Mouse (Mus musculus): ENCODE results near the gene Map3k14.

Gene Map3k14

DNA sequence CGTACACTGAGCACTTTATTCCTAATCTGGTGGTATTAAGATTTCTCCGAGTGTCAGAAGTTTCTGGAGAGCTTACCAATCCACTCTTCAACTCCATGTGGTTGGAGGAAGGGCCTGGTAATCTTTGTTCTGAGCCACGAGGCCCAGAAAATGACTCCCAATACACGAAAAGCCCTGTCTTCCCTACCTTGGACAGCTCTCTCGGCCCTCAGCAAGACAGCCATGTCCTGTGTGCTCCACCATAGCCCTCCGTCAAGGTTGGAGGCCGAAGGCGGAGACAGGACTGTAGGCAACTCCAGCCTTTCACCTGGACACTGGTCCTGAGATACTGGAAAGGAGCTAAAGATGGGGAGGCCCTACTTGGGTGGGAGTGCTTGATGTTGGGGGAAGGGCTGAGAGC is 57.0 kb downstream of the Map3k14 start:
- no peak for DNase-seq (ENCODE audit: low spot score in 2 of 2)

DNA sequence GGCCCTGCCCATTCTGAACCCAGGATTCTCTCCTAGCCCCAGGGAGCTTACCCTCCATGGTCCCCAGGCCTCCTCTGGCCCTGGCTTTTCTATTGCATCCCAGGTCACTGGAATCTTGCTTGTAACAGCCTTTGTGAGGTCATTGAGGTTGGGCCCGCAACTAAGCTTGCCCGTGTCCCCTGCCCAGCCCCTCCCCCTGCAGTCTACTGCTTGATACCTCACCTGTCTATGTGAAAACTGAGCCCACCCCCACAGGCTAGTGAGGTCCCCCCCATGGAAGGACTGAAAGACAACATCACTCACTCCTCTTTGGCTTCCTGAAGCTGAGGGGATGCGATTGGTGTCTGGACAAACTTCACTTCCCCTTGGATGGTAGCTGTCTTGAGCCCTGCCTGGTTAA is 58.8 kb downstream of the Map3k14 start, which contains the start of gene 1700023F06Rik:
TSS of gene 1700023F06Rik (minus strand) at position 101 of the 400 bp plus-strand sequence.
- no peak for DNase-seq (ENCODE audit: low spot score in 2 of 2)

DNA sequence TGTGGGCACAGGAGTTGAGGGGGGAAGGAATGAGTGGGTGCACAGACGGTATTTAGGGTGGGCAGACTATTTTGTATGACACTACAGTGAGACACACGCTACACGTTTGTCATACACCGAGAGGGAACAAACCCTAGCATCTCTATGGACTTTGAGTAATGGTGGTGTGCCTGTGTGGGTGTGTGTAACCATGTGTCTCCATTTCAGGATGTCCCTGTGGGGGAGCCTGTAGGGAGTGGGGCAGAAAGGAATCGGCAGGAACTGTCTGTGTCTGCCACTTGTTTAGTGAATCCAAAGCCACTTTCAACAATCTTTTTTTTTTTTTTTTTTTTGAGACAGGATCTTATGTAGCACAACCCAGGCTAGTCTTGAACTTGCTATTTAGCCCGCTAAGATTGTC is 61.1 kb downstream of the Map3k14 start:
- DNase-seq (ENCODE audit: low spot score in 2 of 2), result no peak

DNA sequence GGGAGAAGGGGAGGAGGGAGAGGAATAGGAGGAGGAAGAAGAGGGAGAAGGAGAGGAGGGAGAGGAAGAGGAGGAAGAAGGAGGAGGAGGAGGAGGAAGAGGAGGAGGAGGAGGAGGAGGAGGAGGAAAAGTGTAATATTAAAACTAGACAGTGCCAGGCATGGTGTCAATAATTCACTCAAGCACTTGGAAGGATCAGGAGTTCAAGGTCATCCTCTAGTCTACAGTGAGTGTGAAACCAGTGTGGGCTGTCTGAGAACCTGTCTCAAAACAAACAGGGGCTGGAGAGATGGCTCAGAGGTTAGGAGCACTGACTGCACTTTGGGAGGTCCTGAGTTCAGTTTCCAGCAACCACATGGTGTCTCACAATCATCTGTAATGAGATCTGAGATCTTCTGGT is 64.9 kb downstream of the Map3k14 start:
- no peak for DNase-seq (ENCODE audit: low spot score in 2 of 2)

DNA sequence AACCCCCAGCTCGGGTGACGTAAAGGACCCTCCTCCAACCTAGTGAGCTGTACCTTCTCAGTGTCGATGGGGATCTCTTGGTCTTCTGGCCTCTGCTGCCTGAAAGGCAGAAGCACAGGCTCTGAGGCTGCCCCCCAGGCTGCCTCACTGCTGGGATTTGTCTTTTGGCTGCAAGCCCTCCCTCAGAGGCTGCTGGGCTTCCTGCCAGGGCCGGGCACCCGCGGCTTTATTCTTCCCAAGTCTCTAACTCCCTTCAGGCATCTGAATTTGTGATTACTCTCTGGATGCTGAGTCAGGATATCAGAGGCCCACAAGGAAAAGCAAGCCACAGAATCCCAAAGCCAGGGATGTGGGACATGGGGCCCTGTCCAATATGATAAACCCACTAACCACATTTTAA is 65.6 kb downstream of the Map3k14 start:
- DNase-seq (ENCODE audit: low spot score in 2 of 2), result peak; percentile 90 to 91

DNA sequence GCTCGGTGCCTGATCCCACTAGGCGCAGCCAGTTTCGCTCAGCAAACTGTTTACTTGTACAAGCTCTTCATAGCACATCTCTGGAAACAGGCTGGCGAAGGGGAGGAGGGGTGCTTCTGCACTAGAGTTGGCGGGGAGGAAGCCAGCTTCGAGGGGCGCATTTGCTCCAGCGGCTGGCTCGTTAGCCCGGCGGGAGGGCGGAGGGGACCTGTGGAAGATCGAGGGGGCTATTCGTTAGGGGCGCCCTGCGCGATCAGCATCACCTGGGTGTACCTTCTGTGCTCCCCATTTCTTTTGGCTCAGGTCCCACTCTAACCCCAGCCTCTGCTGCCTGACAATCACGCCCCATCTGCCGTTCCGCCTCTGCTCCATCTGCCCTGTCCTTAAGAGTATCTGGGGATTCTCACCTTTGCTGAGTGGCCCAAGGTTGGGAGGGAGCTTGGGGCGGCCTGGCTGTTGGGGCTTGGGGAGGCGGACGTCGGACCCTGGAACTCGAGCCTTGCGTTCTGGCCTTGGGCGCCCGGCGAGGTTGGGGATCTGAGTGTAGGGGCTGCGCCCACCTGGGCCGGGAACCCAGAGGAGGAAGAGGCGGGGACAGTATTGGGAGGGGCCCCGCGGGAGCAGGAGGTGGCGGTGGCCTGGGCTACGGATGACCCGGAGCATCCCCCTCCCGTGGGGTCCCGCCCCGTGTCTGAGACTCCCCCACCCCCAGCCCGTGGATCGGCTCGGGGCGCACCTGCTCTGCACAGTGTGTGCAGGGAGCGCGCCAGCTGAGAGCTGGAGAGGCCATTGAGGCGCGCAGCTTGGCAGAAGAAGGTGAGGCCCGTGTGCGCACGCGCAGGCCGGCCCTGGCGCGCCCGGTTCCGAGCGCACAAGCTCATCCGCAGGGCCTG is 68.1 kb downstream of the Map3k14 start:
- DNase-seq (ENCODE audit: low spot score in 2 of 2), result peak; percentile 86 to 88

DNA sequence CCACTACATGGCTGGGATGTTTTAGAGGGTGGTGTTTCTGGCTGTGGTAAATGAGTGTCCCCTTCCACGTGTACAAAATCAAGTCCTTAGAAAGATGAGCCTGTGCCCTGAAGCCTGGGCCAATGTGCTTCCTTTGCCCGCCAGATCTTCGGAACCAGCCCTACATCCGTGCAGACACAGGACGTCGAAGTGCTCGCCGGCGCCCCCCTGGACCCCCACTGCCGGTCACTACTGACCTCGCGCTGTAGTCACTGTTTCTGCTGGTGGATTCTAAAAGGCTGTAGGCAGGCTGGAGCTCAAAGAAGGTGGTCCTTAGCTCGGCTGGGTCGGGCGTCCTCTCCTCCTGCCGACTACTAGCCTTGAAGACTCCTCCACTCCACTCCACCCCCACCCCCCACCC is 68.9 kb downstream of the Map3k14 start:
- DNase-seq (ENCODE audit: low spot score in 2 of 2), result no peak

DNA sequence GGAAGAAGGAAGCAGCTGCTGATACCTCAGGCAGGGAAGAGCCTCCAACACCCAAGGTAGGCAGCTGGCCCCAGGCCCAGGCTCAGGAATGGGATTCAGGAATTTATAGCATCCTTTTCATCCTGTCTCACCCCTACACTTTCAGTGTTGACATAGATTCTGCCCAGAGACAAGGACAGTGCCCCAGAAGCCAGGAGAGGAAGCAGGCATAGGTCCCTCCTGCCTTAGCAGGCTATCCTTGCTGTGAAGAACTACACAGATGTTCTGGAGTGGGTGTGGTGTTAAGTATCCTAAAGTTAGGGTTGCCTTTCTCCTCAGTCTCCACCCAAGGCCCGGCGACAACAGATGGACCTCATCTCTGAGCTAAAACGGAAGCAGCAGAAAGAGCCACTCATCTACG is 69.9 kb downstream of the Map3k14 start:
- DNase-seq (ENCODE audit: low spot score in 2 of 2), result peak in 1 of 2 experiments; percentile 69

DNA sequence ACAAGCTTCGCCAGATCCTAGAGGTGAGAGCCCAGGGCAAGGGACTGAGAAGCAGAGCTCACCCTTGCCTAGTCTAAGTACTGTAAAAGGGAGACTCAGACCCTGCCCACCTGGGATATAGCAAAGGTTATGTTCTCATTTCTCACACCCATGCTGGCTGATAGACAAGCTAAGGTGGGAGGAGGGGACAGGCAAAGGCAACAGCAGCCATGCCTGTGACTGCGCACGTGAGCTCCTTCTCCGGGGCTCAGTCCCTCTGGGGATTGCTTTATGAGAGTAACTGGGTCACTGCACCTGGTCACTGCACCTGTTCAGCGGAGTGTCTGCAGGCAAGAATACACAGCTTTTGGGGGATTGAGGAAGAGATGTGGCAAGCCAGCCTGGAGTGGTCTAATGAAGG is 71.6 kb downstream of the Map3k14 start:
- DNase-seq (ENCODE audit: low spot score in 2 of 2), result no peak

DNA sequence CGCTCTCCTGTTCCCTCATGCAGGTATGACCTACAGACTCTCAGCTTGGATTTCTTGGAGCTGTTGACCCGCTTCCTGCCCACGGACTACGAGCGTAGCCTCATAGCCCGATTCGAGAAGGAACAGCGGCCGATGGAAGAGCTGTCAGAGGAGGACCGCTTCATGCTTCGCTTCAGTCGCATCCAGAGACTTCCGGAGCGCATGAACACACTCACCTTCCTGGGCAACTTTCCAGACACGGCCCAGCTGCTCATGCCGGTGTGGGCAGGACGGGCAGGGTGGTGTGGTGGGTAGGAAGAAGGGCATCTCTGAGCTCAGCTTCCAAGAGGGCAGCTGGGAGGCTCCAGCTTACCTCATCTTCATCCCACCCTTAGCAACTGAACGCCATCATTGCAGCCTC is 72.0 kb downstream of the Map3k14 start:
- no peak for DNase-seq (ENCODE audit: low spot score in 2 of 2)

DNA sequence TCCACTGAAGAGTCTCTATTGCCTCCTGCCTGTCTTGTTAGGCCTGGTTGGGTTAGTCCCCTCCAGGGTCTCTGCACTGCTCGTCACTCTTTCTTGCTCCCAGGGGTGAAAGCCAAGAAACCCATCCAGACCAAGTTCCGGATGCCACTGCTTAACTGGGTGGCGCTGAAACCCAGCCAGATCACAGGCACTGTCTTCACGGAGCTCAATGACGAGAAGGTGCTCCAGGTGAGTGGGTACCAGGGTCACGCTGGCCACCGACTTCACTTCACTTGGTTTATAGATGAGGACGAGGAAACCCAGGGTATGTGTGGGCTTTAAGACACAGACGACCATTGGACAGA is 73.5 kb downstream of the Map3k14 start:
- no peak for DNase-seq (ENCODE audit: low spot score in 2 of 2)

DNA sequence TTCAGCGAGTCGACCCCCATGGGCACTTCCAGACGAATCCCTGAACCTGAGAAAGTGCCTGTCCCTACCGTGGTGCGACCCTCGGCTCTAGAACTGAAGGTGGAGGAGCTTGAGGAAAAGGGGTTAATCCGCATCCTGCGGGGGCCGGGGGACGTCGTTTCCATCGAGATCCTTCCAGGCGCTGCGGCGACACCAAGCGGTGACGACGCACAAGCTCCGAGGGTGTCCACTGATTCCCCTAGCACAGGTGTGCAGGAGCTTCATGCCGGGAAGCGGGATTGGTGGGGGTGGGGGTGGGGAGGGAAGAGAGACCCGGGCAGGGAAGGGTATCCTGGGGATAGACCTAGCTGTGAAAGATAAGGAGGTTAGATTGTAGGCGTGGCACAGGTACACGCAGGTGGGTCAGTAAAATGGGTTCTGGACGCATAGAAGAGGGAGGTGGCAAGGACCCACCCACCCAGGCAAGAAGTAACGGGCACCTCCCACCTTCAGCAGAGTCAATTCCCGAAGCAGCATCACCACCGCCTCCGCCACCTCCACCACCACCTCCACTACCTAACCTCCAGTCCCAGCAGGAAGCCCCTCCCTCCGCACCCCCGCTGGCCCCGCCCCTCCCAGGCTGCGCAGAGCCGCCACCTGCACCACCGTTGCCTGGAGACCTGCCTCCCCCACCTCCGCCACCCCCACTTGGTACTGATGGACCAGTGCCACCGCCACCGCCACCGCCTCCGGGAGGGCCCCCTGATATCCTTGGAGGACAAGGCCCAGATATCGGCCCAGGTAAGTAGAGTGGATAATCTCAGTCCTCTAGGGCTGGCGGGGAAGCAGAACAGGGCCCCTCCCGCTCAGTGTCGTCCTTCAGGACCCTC is 74.1 kb downstream of the Map3k14 start:
- DNase-seq (ENCODE audit: low spot score in 2 of 2), result peak; percentile 87 to 90

DNA sequence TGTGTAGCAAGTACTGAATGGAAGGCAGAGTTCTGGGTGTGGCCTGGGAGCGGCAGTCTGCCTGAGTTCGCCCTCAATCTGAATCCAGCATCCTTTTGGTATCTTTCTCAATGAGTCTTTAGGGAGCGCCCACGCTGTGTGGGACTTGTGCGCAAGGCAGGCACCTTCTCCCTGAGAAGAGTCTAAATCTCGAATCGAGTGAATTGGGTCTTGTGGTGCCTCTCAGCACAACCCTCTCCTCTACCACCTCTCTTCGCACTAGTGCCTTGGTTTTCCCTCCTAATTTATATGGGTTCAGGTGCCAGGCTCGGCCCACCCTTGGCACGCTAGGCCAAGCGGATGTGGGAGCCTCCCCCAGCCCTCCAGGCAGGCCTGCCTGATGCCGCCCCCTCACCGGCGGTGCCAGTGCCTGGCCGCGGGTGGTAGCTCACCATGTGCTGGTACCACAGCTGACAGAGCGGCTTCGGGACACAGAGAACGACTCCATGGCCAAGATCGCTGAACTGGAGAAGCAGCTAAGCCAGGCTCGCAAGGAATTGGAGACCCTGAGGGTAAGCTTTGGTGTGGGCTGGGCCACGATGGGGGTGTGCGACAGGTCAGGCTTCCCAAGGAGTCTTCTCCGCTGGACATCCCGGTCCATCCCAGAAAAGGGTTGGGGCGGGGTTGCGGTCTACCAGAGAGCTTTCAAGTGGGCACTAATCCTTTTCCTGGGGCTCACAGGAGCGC is 74.9 kb downstream of the Map3k14 start:
- DNase-seq (ENCODE audit: low spot score in 2 of 2), result peak; percentile 68 to 75

DNA sequence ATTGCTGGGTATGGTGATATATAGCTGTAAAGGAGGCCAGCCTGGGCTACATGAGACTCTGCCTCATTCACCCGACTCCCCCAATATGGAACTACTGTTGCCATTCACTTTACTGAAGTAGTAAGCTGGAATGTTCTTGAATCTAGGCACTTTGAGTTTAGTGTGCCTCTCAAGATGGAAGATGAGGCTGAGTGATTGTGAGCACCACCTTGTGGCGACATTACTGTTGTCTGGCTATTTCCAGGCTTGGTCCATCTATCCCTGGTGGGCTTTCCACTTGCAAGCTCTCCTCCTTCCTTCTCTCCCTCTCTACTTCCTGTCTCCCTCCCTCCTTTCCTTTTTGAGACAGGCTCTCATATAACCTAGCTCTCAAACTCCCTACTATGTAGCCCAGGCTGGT is 82.4 kb downstream of the Map3k14 start:
- DNase-seq (ENCODE audit: low spot score in 2 of 2), result no peak

DNA sequence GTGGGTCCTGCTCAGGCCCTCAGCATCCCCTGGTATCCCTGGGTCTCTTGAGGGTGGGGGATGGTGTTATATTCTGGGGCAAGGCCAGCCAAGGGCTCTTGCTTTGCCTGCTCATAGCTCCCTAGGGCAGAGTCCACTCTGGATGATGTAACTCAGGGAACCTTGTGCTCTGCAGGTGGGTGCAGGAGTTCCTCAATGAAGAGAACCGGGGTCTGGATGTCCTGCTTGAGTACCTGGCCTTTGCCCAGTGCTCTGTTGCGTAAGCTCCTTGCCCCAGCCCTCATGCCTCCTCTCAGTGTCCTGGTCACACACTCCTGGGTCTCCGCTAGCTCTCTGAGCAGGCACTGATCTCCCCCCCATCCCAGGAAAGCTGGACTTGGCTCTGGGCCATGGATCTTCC is 85.4 kb downstream of the Map3k14 start:
- no peak for DNase-seq (ENCODE audit: low spot score in 2 of 2)

DNA sequence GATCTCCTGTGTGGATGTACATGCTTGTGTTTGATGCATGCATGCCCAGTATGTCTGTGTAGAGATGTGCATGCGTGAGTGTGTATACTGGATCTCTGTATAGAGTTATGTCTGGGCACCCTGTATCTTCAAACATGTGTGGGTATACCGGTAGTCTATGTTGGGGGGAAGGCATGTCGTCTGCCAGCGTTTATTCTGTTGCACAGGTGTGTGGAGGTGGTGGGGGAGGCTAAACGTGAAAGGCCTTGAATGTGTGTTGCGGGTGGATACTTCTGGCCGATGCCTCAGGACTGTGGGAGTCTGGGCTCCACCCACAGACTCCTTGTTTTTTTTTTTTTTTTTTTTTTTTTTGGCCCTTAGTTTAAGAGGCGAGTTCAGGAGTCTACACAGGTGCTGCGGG is 85.9 kb downstream of the Map3k14 start:
- DNase-seq (ENCODE audit: low spot score in 2 of 2), result no peak

DNA sequence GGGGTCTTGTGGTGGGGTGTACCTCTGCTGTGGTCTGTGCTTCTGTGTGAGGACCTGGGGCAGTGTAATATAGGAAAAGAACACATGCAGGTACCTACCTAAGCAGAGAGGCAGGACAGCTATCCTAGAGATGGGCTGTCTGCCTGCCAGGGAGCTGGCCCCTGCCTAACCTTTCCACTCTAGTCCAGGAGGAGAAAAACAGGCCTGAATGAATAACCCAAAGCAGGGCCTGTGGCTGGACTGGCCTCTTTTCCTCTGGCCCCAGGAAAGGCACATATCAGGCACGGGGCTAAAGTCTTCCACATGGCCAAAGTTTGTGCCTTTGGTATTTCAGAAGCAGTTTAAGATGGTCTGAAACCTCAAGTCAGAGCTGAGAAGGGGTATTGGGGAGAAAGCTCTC is 86.8 kb downstream of the Map3k14 start:
- DNase-seq (ENCODE audit: low spot score in 2 of 2), result peak in 1 of 2 experiments; percentile 9

DNA sequence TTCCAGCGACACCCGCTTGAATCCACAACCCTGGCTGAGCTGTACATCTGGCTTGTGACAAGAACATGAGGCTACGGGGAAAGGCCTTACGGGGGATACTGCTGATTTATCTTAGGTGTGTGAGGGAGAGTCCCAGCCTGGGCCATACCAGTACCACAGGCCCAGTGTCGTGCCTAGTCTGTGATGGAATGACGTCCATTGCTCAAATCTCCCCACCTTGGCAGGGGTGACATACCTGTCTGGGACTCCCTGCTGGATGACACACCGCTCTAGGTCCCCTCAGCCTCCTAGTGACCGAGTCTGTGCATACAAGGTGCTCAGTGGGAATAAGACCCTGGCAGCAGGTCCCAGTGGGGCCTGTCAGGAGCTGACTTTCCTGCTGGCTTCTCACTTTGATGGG is 88.5 kb downstream of the Map3k14 start:
- no peak for DNase-seq (ENCODE audit: low spot score in 2 of 2)

DNA sequence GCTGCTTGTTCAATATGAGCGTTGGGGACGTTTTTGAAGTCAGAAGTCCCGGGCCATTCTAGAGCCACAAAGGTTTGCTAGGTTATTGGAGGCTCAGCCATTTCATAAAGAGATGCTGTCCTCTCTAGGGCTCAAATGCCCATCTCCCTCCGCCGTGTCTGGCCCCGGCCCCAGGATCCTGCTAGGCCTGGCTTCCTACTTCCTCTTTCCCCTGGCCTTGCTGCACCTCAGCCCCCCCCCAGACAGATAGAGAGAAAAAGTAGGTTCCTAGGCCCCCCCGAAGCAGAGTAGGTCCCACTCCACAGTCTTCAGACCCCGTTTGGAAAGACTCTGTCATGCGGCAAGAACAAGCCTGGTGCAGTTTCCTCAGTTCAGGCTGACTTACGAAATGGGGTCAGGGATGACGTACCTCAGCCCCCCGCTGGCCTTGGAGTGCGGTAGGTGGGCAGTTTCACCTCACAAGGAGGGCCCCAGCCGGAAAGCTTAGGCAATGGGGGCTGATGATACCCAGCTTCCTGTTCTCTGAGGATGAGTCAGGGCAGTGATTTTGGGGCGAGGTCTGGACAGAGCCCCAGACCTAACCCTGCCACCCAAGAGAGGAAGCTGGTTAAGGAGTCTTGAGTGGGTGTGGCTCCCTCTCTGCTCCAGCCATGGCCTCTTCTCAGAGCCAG is 89.3 kb downstream of the Map3k14 start:
- no peak for DNase-seq (ENCODE audit: low spot score in 2 of 2)

DNA sequence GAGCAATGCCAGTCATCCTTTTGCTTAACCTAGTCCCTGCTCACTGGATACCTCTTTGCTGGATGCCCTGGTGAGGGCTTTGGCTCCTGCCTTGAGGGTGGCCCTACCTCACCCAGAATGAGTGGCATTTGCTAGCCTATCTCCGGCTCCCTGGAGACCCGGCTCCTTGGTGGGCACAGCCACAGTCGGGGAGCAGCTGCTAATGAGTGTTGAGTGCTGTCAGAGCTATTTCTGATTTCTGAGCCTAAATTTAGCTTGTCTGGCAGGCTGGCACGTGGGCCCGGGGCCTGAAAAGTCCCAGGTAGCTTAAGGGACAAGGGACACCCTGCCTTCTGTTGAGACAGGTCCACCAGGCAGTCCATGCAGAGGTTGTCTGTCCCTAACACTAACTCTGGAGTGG is 90.1 kb downstream of the Map3k14 start:
- DNase-seq (ENCODE audit: low spot score in 2 of 2), result no peak

DNA sequence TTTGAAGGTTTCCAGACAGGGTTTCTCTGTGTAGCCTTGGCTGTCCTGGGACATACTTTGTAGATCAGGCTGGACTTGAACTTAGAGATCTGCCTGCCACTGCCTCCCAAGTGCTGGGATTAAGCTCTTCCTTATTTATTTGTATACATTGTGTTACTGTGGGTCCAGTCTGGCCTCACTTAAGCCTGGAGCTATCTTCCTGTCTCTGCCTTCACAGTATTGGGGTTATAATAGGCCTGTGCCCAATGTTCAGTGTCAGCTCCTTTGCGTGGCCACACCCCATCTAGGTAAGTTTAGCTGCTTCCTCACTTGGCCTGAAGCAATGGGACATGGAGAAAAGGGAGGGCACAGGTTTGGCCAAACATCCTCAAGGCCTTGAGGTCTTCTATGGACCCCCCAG is 90.8 kb downstream of the Map3k14 start:
- DNase-seq (ENCODE audit: low spot score in 2 of 2), result no peak

Measured in right cerebral cortex, postnatal 10 days (tissue).